Mouse (Mus musculus) liver, embryonic 14.5 days (tissue): ENCODE data around the gene Clnk.

Experiments used
- CTCF ChIP-seq: IDR thresholded peaks from 2 replicates; pipeline ENCODE4 v1.5.1; 2016; ENCODE audit warnings: antibody characterized with exemption, low read depth, control low read depth
- EP300 ChIP-seq: IDR thresholded peaks from 2 replicates; pipeline ENCODE4 v1.6.1; 2016; ENCODE audit warnings: antibody characterized with exemption, low read depth

- TF ChIP-seq CTCF = no peak
- TF ChIP-seq EP300 = no peak
Measured at GRCm38 (mm10) chr5:38658836-38659235, 217.8 kb downstream of the Clnk start.
